Mouse (Mus musculus): ENCODE measurements around the gene Pde11a. TPM values are rescaled to one million over a fixed set of nuclear protein-coding genes. Genes with fewer than 3 reads are reported as not detected.
"Not testable (repeated sequence)": the region's sequence is repeated elsewhere in the genome, so short reads cannot be mapped to it uniquely, and the experiment has no call there.

Pde11a gene
- polyA plus RNA-seq, 1 experiment from 2014 or later = 0.18 TPM

GRCm38 (mm10) chr2:75977752-75978368, 360.7 kb downstream of the Pde11a start, which contains the start of gene Ttc30a2:
Ttc30a2 (minus strand) TSS chr2:75978170.
- H3K4me2 ChIP-seq (replicated peaks) = peak within 1 kb of the TSS; percentile 19; the same call in 1 of the 2 replicates
- not testable (repeated sequence) for H3K4me1 ChIP-seq; H3K27me3 ChIP-seq; ATAC-seq (ENCODE audit: low FRiP score); H3K4me3 ChIP-seq; H3K9me3 ChIP-seq (replicated peaks); H3K27ac ChIP-seq; H3K36me3 ChIP-seq; H3K9ac ChIP-seq
- 22% methylated on average over 20 of the region's 24 CpGs for WGBS

- not testable (repeated sequence) for H3K27me3 ChIP-seq; H3K4me1 ChIP-seq; H3K27ac ChIP-seq; H3K36me3 ChIP-seq; H3K4me3 ChIP-seq; H3K9ac ChIP-seq; H3K9me3 ChIP-seq (replicated peaks); ATAC-seq (ENCODE audit: low FRiP score); H3K4me2 ChIP-seq (replicated peaks)
- WGBS = 91% methylated on average over 2 of the region's 2 CpGs
These were observed 362.5 kb downstream of the Pde11a start for GRCm38 (mm10) chr2:75976070-75976469.

GRCm38 (mm10) chr2:75974131-75974530, 364.4 kb downstream of the Pde11a start:
- Histone ChIP-seq H3K9ac (no peak overlapping the region), H3K27ac (no peak overlapping the region), H3K36me3 (no peaks in the 10 kb centered on the region), H3K4me2 (replicated peaks) (no peak overlapping the region), H3K9me3 (replicated peaks) (no peaks in the 10 kb centered on the region), H3K4me3 (no peak overlapping the region), H3K4me1 (no peaks in the 10 kb centered on the region), H3K27me3 (no peaks in the 10 kb centered on the region)
- ATAC-seq (ENCODE audit: low FRiP score) = no peak
- WGBS = 75% methylated on average over 9 of the region's 9 CpGs

GRCm38 (mm10) chr2:75964972-75965371, 373.6 kb downstream of the Pde11a start:
- Histone ChIP-seq H3K27ac (0 out of 2 replicates have a peak overlapping the region, but pooled peaks have one; percentile 19), H3K4me2 (replicated peaks) (peak overlapping the region; percentile 33), H3K36me3 (no peaks in the 10 kb centered on the region), H3K9ac (no peak overlapping the region), H3K4me1 (peaks cover 20% of the 10 kb centered on the region), H3K4me3 (no peak overlapping the region), H3K9me3 (replicated peaks) (no peaks in the 10 kb centered on the region), H3K27me3 (no peaks in the 10 kb centered on the region)
- WGBS = 25% methylated on average over 5 of the region's 5 CpGs
- peak; percentile 72; the same call in 1 of the 2 replicates for ATAC-seq (ENCODE audit: low FRiP score)

- Histone ChIP-seq H3K4me2 (replicated peaks) (peak overlapping the region; percentile 33), H3K27ac (0 out of 2 replicates have a peak overlapping the region, but pooled peaks have one; percentile 19), H3K9me3 (replicated peaks) (no peaks in the 10 kb centered on the region), H3K4me3 (no peak overlapping the region), H3K4me1 (peaks cover 24% of the 10 kb centered on the region), H3K27me3 (no peaks in the 10 kb centered on the region), H3K36me3 (no peaks in the 10 kb centered on the region), H3K9ac (no peak overlapping the region)
- 13% methylated on average over 14 of the region's 14 CpGs for WGBS
- peak; percentile 57; the same call in 1 of the 2 replicates for ATAC-seq (ENCODE audit: low FRiP score)
These were observed 374.1 kb downstream of the Pde11a start for GRCm38 (mm10) chr2:75964512-75964911.

GRCm38 (mm10) chr2:75964051-75964450, 374.5 kb downstream of the Pde11a start:
- Histone ChIP-seq H3K27ac (no peak overlapping the region), H3K4me3 (no peak overlapping the region), H3K27me3 (no peaks in the 10 kb centered on the region), H3K9me3 (replicated peaks) (no peaks in the 10 kb centered on the region), H3K4me1 (peaks cover 28% of the 10 kb centered on the region), H3K9ac (no peak overlapping the region), H3K4me2 (replicated peaks) (peak overlapping the region; percentile 33; the same call in 1 of the 2 replicates), H3K36me3 (no peaks in the 10 kb centered on the region)
- 76% methylated on average over 5 of the region's 5 CpGs for WGBS
- ATAC-seq (ENCODE audit: low FRiP score) = no peak

GRCm38 (mm10) chr2:75963211-75963840, 375.2 kb downstream of the Pde11a start:
- Histone ChIP-seq H3K4me1 (peaks cover 29% of the 10 kb centered on the region), H3K27me3 (no peaks in the 10 kb centered on the region), H3K27ac (no peak overlapping the region), H3K9ac (no peak overlapping the region), H3K9me3 (replicated peaks) (no peaks in the 10 kb centered on the region), H3K36me3 (no peaks in the 10 kb centered on the region), H3K4me2 (replicated peaks) (no peak overlapping the region), H3K4me3 (no peak overlapping the region)
- no peak for ATAC-seq (ENCODE audit: low FRiP score)
- 67% methylated on average over 10 of the region's 10 CpGs for WGBS

- 48% methylated on average over 15 of the region's 15 CpGs for WGBS
- no peaks in the 10 kb centered on the region for H3K36me3 ChIP-seq
- peaks cover 26% of the 10 kb centered on the region for H3K4me1 ChIP-seq
- no peak overlapping the region for H3K9ac ChIP-seq
- peak overlapping the region; percentile 39 for H3K4me2 ChIP-seq (replicated peaks)
- H3K9me3 ChIP-seq (replicated peaks) = no peaks in the 10 kb centered on the region
- ATAC-seq (ENCODE audit: low FRiP score) = 0 out of 2 replicates have a peak, but pooled peaks have one; percentile 20
- no peaks in the 10 kb centered on the region for H3K27me3 ChIP-seq
- peak overlapping the region; percentile 69 for H3K27ac ChIP-seq
- H3K4me3 ChIP-seq = no peak overlapping the region
These were observed 377.9 kb downstream of the Pde11a start for GRCm38 (mm10) chr2:75960366-75961330.

- no peak overlapping the region for H3K4me3 ChIP-seq
- H3K9ac ChIP-seq = no peak overlapping the region
- no peaks in the 10 kb centered on the region for H3K27me3 ChIP-seq
- H3K4me2 ChIP-seq (replicated peaks) = peak overlapping the region; percentile 39
- peaks cover 26% of the 10 kb centered on the region for H3K4me1 ChIP-seq
- peak; percentile 60; the same call in 1 of the 2 replicates for ATAC-seq (ENCODE audit: low FRiP score)
- peak overlapping the region; percentile 69 for H3K27ac ChIP-seq
- no peaks in the 10 kb centered on the region for H3K9me3 ChIP-seq (replicated peaks)
- WGBS = 9% methylated on average over 15 of the region's 15 CpGs
- no peaks in the 10 kb centered on the region for H3K36me3 ChIP-seq
These were observed 378.7 kb downstream of the Pde11a start for GRCm38 (mm10) chr2:75959850-75960365.

- 36% methylated on average over 18 of the region's 18 CpGs for WGBS
- Histone ChIP-seq H3K27ac (peak overlapping the region; percentile 69), H3K9me3 (replicated peaks) (no peaks in the 10 kb centered on the region), H3K4me3 (no peak overlapping the region), H3K9ac (no peak overlapping the region), H3K27me3 (no peaks in the 10 kb centered on the region), H3K4me1 (peaks cover 20% of the 10 kb centered on the region), H3K4me2 (replicated peaks) (peak overlapping the region; percentile 39), H3K36me3 (no peaks in the 10 kb centered on the region)
- no peak for ATAC-seq (ENCODE audit: low FRiP score)
These were observed 379.3 kb downstream of the Pde11a start for GRCm38 (mm10) chr2:75959183-75959849.

GRCm38 (mm10) chr2:75955709-75956108, 382.9 kb downstream of the Pde11a start:
- Histone ChIP-seq H3K9me3 (replicated peaks) (no peaks in the 10 kb centered on the region), H3K9ac (no peak overlapping the region), H3K4me2 (replicated peaks) (no peak overlapping the region), H3K27ac (no peak overlapping the region), H3K27me3 (no peaks in the 10 kb centered on the region), H3K4me1 (peaks cover 16% of the 10 kb centered on the region), H3K4me3 (no peak overlapping the region), H3K36me3 (no peaks in the 10 kb centered on the region)
- ATAC-seq (ENCODE audit: low FRiP score) = no peak
- WGBS = 58% methylated on average over 14 of the region's 14 CpGs

Data from hindbrain, embryonic 12.5 days (tissue).